Mouse (Mus musculus) forelimb bud, embryonic 11.5 days (tissue): Measurements from ENCODE around the gene Il23a.
"Not testable (repeated sequence)": the region's sequence is repeated elsewhere in the genome, so short reads cannot be mapped to it uniquely, and the experiment has no call there.

Experiments used
- DNase-seq: peaks from one replicate; pipeline ENCODE4 v3.0.0-alpha.2; 2012; ENCODE audit warnings: low read depth, low spot score

Il23a gene

DNA sequence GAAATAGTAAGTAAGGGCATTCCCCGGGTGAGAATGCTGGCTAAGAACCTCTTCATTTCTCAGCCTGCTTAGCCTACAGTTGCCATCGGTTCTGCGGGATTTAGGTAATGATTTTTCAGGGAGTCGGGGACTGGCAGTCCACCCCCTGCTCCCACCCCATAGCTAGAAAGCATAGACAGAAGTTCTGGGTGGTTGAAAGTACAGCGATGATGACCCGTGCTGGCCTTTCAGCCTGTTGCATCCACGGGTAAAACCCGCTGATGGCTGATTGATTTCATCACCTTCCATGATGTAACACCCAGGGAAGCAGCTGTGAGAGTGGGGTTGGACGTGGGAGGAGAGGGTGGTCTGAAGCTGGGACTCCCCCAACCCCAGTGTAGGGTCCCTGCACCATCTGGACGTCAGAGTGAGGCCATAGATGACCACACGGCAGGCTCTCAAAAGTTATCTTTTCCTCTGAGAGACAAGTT lies at the start of gene Il23a:
TSS of gene Il23a (minus strand) at position 51 of the 470 bp plus-strand sequence.
- DNase-seq, result no peak

DNA sequence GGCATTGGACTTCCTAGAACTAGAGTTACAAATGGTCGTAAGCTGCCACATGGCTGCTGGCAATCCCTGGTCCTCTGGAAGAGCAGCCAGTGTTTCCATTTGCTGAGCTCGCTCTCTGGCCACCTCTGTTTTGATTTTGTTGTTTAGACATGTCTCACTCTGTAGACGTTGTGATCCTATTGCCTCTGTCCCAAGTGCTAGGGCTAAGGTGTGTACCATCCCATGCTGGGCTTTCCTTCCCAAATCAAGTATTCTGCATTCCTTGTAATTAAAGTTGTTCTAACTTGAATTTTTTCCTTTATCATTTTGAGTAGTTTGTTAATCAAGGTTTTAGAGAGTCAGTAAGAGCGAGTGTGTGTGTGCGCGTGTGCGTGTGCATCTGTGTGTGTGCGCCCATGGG lies 49.0 kb upstream of the Il23a start:
- DNase-seq, result no peak

DNA sequence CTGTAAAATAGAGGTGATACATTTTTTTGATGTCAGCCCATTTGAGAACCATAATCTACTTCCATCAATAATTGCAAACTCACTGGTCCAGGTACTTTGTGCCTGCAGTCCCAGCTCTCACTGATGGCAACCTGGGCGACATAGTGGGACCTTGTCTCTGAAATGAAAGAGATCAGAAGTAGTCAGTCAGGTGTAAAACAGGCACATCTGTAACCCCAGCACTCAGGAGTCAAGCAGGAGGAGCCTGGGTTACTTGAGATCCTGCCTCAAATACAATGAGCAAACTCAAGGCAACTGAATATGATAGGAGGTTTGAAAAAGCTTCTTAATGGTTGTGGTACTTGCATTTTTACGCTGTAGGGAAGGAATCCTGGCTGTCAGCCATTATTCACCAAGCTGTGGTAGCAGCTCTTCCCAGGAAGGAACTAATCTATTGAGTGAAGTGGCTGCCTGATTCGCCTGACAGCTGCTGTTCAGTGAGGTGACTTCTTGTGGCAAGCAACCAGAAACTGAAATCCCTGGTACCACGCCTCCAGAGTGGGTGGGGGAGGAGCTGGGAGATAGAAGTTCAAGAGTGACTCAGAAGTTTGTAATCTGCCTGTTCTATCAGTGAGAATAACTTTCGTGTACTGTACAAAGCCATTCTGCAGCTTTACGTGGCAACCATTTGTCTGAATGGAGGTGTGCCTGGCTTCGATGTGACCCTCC lies 46.2 kb upstream of the Il23a start:
- DNase-seq, result no peak

- no peak for DNase-seq
Measured at GRCm38 (mm10) chr10:128343436-128343835, 44.9 kb upstream of the Il23a start.

DNA sequence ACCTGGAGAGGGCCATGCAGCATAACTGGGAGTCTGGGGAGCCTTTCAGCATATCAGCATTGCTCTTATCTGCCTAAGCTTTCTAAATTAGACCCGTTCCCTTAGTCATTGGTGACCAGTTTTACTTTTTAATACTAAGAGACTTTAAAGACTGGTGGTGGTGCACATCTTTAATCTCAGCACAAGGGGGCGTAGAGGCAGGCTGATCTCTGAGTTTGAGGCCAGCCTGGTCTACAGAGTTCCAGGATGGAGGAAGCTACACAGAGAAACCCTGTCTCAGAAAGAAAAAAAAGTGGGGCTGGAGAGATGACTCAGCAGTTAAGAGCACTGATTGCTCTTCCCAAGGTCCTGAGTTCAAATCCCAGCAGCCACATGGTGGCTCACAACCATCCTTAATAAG lies 41.7 kb upstream of the Il23a start:
- DNase-seq, result no peak

DNA sequence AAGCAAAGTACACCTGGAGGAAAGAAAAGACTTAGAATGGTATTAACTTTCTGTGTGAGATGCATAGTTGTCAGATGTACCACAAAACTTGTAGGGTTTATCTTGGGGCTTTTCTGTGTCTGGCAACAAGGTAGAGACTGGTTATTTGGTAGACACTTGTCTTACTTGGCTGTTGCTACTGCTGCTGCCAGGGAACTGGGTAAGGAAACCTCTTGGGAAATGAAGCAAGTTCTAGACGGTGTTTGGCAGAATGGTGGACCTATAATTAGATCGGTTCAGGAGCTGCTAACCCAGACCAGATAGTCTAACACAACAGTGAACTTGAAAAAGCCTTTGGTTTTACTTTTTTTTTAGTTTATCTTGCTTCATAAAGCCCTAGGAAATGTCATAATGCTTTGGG lies 40.4 kb upstream of the Il23a start:
- DNase-seq, result no peak

DNA sequence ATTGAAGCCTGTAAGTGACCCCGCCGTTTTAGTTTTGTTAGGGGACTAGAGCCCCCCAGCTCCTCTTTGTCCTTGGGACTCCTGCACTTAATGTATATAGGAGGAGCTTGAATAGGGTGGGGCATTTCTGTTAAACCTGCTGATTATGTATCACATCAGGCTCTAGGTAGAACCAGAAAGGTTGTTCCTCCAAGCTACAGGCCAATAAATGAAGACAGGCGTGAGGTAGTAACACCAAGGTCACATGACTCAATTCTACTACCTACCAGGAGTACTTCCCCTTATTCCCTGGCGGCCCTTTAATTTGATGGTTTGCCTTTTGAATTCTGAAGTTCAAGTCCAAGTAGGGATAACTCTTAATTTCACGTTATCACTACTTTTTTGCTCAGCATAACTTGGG lies 39.9 kb upstream of the Il23a start:
- DNase-seq, result no peak

DNA sequence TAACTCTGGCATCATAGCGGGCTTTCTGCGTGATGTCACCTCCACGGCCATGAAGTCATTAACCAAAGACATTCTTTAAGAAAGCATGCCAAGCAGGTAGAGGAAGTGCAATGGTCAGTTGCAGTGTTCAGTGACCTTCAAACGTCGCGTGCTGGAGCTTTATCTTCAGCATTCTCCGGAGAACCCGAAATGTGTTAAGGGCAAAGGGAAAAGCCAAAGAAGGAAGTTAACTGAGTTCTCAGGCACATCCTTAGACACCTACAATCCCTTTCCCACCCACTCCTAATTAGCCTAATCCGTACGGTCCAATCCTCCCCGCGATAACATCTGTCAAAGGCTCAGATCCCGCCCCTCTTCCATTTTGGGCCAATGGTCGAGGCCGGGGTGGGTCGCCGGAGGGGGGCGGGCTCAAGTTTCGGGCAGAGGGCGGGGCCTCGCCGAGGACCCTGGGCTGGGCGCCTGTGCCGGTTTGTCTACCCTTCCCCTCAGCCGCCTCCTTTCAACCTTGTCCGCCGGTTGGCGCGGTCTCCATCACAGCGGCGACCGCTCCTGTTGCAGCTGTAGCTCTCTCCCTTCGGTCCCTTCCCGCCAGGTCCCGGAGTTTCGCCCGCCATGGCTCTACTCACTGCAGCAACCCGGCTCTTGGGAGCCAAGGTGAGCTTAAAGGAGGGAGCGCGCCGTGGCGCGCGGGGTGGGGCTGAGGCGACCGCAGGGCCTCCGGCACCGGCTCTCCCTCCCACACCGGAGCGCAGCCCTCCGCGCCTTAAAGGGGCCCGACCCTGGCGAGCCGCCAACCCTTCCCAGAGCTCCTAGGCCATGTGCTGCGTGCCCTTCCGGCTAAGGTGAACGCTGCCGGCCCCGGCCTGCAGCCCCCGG lies 39.0 kb upstream of the Il23a start, which contains the start of gene Cs:
TSS of gene Cs (plus strand) at position 429 of the 876 bp plus-strand sequence.
- DNase-seq, result peak; percentile 98

DNA sequence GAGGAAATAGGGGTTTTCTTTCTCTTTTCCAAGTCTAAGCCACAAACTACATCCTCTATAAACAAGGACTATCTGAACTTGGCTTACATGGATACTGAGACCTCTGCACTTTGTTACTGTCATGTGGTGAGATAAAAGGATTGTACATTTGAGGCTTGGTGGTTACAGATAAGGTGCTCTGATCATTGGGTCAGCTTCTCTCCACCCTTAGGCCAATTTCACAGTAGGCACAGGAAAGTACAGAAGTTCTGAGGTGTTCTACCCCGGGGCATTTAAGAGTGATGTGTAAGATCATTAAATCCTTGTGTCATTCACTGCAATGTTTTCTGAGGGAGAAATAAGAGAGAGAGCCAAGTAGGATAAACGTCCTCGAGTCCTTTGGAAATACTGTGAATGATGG lies 38.0 kb upstream of the Il23a start:
- no peak for DNase-seq

DNA sequence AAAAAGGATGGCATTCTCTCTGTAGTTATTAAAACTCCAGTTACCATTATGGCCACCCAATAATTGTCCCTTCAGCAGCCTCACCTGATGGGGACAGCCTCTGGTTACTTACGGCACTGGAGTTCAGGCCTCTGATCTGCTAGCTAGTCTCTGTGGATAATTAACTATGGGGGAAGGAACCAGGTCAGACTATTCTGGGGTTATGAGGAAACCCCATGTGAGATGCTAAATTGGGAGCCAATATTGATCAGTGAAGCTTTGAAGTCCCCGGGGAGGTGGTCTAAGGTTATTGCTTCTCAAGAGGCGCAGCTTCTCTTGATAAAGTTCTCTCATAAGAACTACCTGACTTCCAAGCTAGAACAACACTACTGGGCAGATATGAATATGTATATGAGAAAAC lies 37.6 kb upstream of the Il23a start:
- no peak for DNase-seq

DNA sequence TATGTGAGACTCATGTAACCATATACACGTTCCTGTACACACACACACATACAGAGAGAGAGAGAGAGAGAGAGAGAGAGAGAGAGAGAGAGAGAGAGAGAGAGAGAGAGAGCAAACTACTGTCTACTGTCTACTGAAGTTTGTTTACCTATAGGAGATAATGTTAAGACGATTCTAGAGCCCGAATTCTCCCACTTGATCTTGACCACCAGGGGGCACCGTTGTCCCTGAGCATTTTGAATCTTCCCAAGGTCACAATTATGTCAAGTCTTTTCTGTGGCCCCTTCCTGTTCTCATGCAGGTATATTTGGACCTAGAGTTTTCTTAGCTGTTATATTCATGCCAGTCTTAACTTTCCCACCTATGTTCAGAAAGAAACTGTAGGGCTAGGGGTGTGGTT lies 37.0 kb upstream of the Il23a start:
- peak; percentile 73 for DNase-seq

GRCm38 (mm10) chr10:128332358-128333249 lies 34.1 kb upstream of the Il23a start:
- DNase-seq, result not testable (repeated sequence)

GRCm38 (mm10) chr10:128327610-128328009 lies 29.1 kb upstream of the Il23a start:
- DNase-seq, result no peak

GRCm38 (mm10) chr10:128326825-128327224 lies 28.3 kb upstream of the Il23a start:
- no peak for DNase-seq

DNA sequence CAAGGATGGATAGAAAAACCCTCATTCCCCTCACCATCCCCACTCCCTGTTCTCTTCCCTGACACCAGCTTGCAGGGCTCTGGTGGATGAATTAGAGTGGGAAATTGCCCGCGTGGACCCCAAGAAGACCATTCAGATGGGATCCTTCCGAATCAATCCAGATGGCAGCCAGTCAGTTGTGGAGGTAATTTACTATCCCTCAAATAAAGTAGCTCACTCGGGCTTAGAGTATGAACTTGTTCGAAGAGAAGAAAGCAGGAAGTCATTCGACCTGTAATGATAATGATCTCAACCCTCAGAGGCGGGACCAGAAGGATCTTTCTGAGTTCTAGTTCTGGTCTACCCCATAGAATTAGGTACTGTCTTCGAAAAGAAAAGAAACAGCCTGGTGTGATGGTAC lies 25.0 kb upstream of the Il23a start:
- DNase-seq, result no peak

- DNase-seq, result peak; percentile 97
Measured at GRCm38 (mm10) chr10:128322141-128323108, 23.9 kb upstream of the Il23a start, which contains the start of gene Cnpy2. Gene Cnpy2, plus strand, starts transcription at chr10:128322459.

DNA sequence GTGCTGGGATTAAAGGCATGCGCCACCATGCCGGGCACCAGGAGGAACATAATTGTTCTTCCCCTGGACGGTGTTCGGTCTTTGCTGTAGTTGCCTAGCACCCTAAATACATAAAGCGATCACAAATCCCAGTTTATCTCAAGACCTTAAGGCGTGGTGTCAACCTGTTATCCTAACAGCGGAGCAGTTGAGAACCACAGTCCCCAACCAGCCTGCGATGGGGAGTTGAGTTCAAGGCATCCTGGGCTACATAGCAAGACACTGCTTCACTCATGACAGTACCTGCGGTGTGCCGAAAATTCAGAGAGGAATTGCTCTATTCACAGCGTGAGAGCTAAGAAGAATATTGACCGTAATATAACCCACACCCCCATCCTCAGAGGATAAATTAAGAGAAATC lies 23.1 kb upstream of the Il23a start:
- no peak for DNase-seq

- DNase-seq, result no peak
Measured at GRCm38 (mm10) chr10:128315578-128315977, 17.0 kb upstream of the Il23a start.

DNA sequence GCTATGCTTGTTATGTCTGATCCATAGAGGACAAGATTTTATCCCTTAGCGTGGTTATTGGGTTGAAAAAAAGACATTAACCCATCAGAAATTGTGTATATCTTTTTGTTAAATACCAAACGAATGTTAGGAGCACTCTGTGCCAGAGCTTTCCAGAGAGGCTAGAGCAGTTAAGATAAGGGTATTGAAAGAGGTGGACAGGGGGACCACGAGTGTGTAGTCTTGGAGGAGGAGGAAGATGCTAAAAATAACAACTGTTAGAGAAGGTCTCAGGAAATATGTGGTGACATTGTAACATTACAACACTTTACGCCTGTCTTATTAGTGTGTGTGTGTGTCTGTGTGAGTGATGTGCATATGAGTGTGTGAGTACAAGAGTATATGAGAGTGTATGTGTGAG lies 12.3 kb upstream of the Il23a start:
- no peak for DNase-seq

DNA sequence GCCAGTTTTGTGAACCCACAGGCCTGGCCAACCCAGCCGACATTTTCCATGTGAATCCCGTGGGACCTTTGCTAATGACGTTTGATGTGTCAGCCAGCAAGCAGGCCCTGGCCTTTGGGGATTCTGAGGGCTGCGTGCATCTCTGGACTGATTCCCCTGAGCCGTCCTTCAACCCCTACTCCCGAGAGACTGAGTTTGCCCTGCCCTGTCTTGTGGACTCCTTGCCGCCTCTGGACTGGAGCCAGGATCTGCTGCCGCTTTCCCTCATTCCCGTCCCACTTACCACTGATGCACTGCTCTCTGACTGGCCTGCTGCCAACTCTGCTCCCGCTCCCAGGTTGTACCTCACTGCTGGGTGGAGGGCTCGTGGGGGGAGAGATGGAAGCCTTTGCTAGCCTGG lies 11.6 kb upstream of the Il23a start:
- DNase-seq, result no peak
